Mouse (Mus musculus) hindbrain, embryonic 14.5 days (tissue): ENCODE results near the gene Sparcl1. TPM values are rescaled to one million over a fixed set of nuclear protein-coding genes. Genes with fewer than 3 reads are reported as not detected.

Experiments used
- ATAC-seq: fragments of 200-750 bp; cut with Nextera tagmentation; 2 replicates; pipeline ENCODE4 v1.8.0; 2017; ENCODE audit warnings: moderate number of reproducible peaks, mild to moderate bottlenecking, moderate TSS enrichment, moderate library complexity; ENCODE audit not compliant: low FRiP score
- DNase-seq: peaks from one replicate; pipeline ENCODE4 v3.0.0-alpha.2; 2015; ENCODE audit warnings: low spot score
- H3K27ac ChIP-seq: fragments of 300-500 bp; sonication (generic); 2 replicates; pipeline ENCODE4 v1.5.1; 2014; ENCODE audit warnings: mild to moderate bottlenecking, moderate library complexity
- H3K27me3 ChIP-seq: fragments of 300-500 bp; sonication (generic); 2 replicates; pipeline ENCODE4 v1.6.1; 2014; ENCODE audit warnings: mild to moderate bottlenecking, low read length, mixed read lengths; ENCODE audit not compliant: control insufficient read depth, insufficient read depth
- H3K36me3 ChIP-seq: fragments of 300-500 bp; sonication (generic); replicated peaks from 2 replicates; pipeline ENCODE4 v1.6.1; 2014; ENCODE audit not compliant: control insufficient read depth, insufficient read depth
- H3K4me1 ChIP-seq: fragments of 300-500 bp; sonication (generic); replicated peaks from 2 replicates; pipeline ENCODE4 v1.6.1; 2014; ENCODE audit warnings: antibody characterized with exemption, low read length, mixed read lengths; ENCODE audit not compliant: control insufficient read depth, insufficient read depth
- H3K4me2 ChIP-seq: fragments of 300-500 bp; sonication (generic); replicated peaks from 2 replicates; pipeline ENCODE4 v1.6.1; 2014; ENCODE audit warnings: mild to moderate bottlenecking, moderate library complexity
- H3K4me3 ChIP-seq: fragments of 300-500 bp; sonication (generic); replicated peaks from 2 replicates; pipeline ENCODE4 v1.5.1; 2014; ENCODE audit warnings: mild to moderate bottlenecking, low read length
- H3K9ac ChIP-seq: fragments of 300-500 bp; sonication (generic); 2 replicates; pipeline ENCODE4 v1.6.1; 2014
- H3K9me3 ChIP-seq: fragments of 300-500 bp; sonication (generic); 2 replicates; pipeline ENCODE4 v1.6.1; 2016; ENCODE audit warnings: low read length; ENCODE audit not compliant: control insufficient read depth
- WGBS: fragments of 180-500 bp; shearing (Covaris S2); extraction: QIAGEN DNeasy Blood & Tissue Kit; methylation state at CpG from one replicate; pipeline ENCODE4 v1.1.7; 2014; 5-methylcytosine and 5-hydroxymethylcytosine counted together
- polyA plus RNA-seq: library from polyadenylated mRNA; unstranded; fragments of >200 nt; fragmentation: Nextera tagmentation; extraction: Ambion mirVana; gene quantifications from 2 replicates; pipeline ENCODE4 v1.2.1, GENCODE M21; 2014

Sparcl1 gene
- polyA plus RNA-seq = 286 and 356 TPM in 2 replicates

- H3K4me1 ChIP-seq = peaks cover 47% of the 10 kb centered on the region
- DNase-seq = peak; percentile 61
- 9% methylated on average over 15 of the region's 15 CpGs for WGBS
- peak within 1 kb of the TSS; percentile 22 for H3K4me3 ChIP-seq
- H3K36me3 ChIP-seq = no peaks in the 10 kb centered on the region
- peak within 1 kb of the TSS; percentile 49 for H3K4me2 ChIP-seq
- peak; percentile 59 for ATAC-seq
- H3K9me3 ChIP-seq = no peaks in the 10 kb centered on the region
- H3K27me3 ChIP-seq = no peaks in the 10 kb centered on the region
- H3K27ac ChIP-seq = peak within 1 kb of the TSS; percentile 86
- H3K9ac ChIP-seq = peak within 1 kb of the TSS; percentile 57
Observed at GRCm38 (mm10) chr5:104113491-104114172, at the start of gene Sparcl1. TSS of gene Sparcl1 (minus strand) at chr5:104113733.

GRCm38 (mm10) chr5:104161390-104161789 lies 47.9 kb upstream of the Sparcl1 start:
- no peaks in the 10 kb centered on the region for H3K27me3 ChIP-seq
- no peak overlapping the region for H3K4me2 ChIP-seq
- no peak overlapping the region for H3K9ac ChIP-seq
- no peaks in the 10 kb centered on the region for H3K4me1 ChIP-seq
- 88% methylated on average over 1 of the region's 1 CpGs for WGBS
- no peak for DNase-seq
- no peaks in the 10 kb centered on the region for H3K9me3 ChIP-seq
- no peak overlapping the region for H3K27ac ChIP-seq
- H3K36me3 ChIP-seq = no peaks in the 10 kb centered on the region
- ATAC-seq = no peak
- no peak overlapping the region for H3K4me3 ChIP-seq

GRCm38 (mm10) chr5:104160581-104160980 lies 47.0 kb upstream of the Sparcl1 start:
- H3K4me2 ChIP-seq = no peak overlapping the region
- H3K4me3 ChIP-seq = no peak overlapping the region
- WGBS = 76% methylated on average over 3 of the region's 3 CpGs
- H3K27ac ChIP-seq = no peak overlapping the region
- ATAC-seq (no peak), DNase-seq (no peak)
- H3K27me3 ChIP-seq = no peaks in the 10 kb centered on the region
- H3K4me1 ChIP-seq = no peaks in the 10 kb centered on the region
- no peaks in the 10 kb centered on the region for H3K9me3 ChIP-seq
- H3K36me3 ChIP-seq = no peaks in the 10 kb centered on the region
- no peak overlapping the region for H3K9ac ChIP-seq

GRCm38 (mm10) chr5:104158332-104159052 lies 45.0 kb upstream of the Sparcl1 start:
- no peak overlapping the region for H3K9ac ChIP-seq
- no peaks in the 10 kb centered on the region for H3K36me3 ChIP-seq
- H3K27me3 ChIP-seq = no peaks in the 10 kb centered on the region
- H3K4me2 ChIP-seq = no peak overlapping the region
- H3K27ac ChIP-seq = no peak overlapping the region
- ATAC-seq (peak; percentile 74; the same call in 1 of the 2 replicates), DNase-seq (peak; percentile 37)
- H3K4me3 ChIP-seq = no peak overlapping the region
- no peaks in the 10 kb centered on the region for H3K4me1 ChIP-seq
- WGBS = 78% methylated on average over 7 of the region's 7 CpGs
- H3K9me3 ChIP-seq = no peaks in the 10 kb centered on the region

- H3K36me3 ChIP-seq = no peaks in the 10 kb centered on the region
- H3K9ac ChIP-seq = no peak overlapping the region
- DNase-seq (no peak), ATAC-seq (no peak)
- H3K4me2 ChIP-seq = no peak overlapping the region
- H3K4me3 ChIP-seq = no peak overlapping the region
- no peaks in the 10 kb centered on the region for H3K4me1 ChIP-seq
- no peaks in the 10 kb centered on the region for H3K9me3 ChIP-seq
- no peaks in the 10 kb centered on the region for H3K27me3 ChIP-seq
- 96% methylated on average over 7 of the region's 7 CpGs for WGBS
- no peak overlapping the region for H3K27ac ChIP-seq
Observed at GRCm38 (mm10) chr5:104157701-104158100, 44.2 kb upstream of the Sparcl1 start.

GRCm38 (mm10) chr5:104150196-104150595 lies 36.7 kb upstream of the Sparcl1 start:
- H3K27ac ChIP-seq = no peak overlapping the region
- no peaks in the 10 kb centered on the region for H3K27me3 ChIP-seq
- 94% methylated on average over 6 of the region's 6 CpGs for WGBS
- ATAC-seq (no peak), DNase-seq (no peak)
- H3K4me1 ChIP-seq = no peaks in the 10 kb centered on the region
- H3K36me3 ChIP-seq = no peaks in the 10 kb centered on the region
- H3K4me3 ChIP-seq = no peak overlapping the region
- no peak overlapping the region for H3K9ac ChIP-seq
- H3K9me3 ChIP-seq = no peaks in the 10 kb centered on the region
- no peak overlapping the region for H3K4me2 ChIP-seq

GRCm38 (mm10) chr5:104149349-104149748 lies 35.8 kb upstream of the Sparcl1 start:
- H3K4me3 ChIP-seq = no peak overlapping the region
- H3K4me2 ChIP-seq = no peak overlapping the region
- DNase-seq (no peak), ATAC-seq (no peak)
- 68% methylated on average over 7 of the region's 7 CpGs for WGBS
- no peaks in the 10 kb centered on the region for H3K9me3 ChIP-seq
- H3K36me3 ChIP-seq = no peaks in the 10 kb centered on the region
- no peak overlapping the region for H3K27ac ChIP-seq
- H3K4me1 ChIP-seq = no peaks in the 10 kb centered on the region
- H3K27me3 ChIP-seq = no peaks in the 10 kb centered on the region
- H3K9ac ChIP-seq = no peak overlapping the region

- DNase-seq (no peak), ATAC-seq (no peak)
- Histone ChIP-seq H3K27me3 (no peaks in the 10 kb centered on the region), H3K27ac (no peak overlapping the region), H3K4me3 (no peak overlapping the region), H3K9ac (no peak overlapping the region), H3K4me1 (no peaks in the 10 kb centered on the region), H3K9me3 (no peaks in the 10 kb centered on the region), H3K36me3 (no peaks in the 10 kb centered on the region), H3K4me2 (no peak overlapping the region)
- WGBS = 81% methylated on average over 4 of the region's 4 CpGs
Observed at GRCm38 (mm10) chr5:104144057-104144456, 30.5 kb upstream of the Sparcl1 start.

- Histone ChIP-seq H3K9me3 (no peaks in the 10 kb centered on the region), H3K4me3 (no peak overlapping the region), H3K9ac (no peak overlapping the region), H3K27ac (no peak overlapping the region), H3K27me3 (no peaks in the 10 kb centered on the region), H3K36me3 (no peaks in the 10 kb centered on the region), H3K4me1 (no peaks in the 10 kb centered on the region), H3K4me2 (no peak overlapping the region)
- 87% methylated on average over 2 of the region's 2 CpGs for WGBS
- no peak for ATAC-seq
- DNase-seq = no peak
Observed at GRCm38 (mm10) chr5:104141067-104141466, 27.5 kb upstream of the Sparcl1 start.
